Mouse (Mus musculus) stomach, postnatal 0 days (tissue): ENCODE measurements around the gene Dnah2.

Experiments used
- CTCF ChIP-seq: IDR thresholded peaks from 2 replicates; pipeline ENCODE4 v1.5.1; 2016; ENCODE audit warnings: antibody characterized with exemption, low read depth, mild to moderate bottlenecking, moderate library complexity
- EP300 ChIP-seq: optimal IDR thresholded peaks from 2 replicates; pipeline ENCODE3; 2016; ENCODE audit warnings: antibody characterized with exemption

GRCm38 (mm10) chr11:69581147-69581688 is 32.3 kb upstream of the Dnah2 start:
- TF ChIP-seq CTCF (0 out of 2 replicates have a peak, but pooled peaks have one; percentile 25), EP300 (peak; percentile 55)
